18 mouse cellular contexts compared by ENCODE assay signal in the genomic region with DNA sequence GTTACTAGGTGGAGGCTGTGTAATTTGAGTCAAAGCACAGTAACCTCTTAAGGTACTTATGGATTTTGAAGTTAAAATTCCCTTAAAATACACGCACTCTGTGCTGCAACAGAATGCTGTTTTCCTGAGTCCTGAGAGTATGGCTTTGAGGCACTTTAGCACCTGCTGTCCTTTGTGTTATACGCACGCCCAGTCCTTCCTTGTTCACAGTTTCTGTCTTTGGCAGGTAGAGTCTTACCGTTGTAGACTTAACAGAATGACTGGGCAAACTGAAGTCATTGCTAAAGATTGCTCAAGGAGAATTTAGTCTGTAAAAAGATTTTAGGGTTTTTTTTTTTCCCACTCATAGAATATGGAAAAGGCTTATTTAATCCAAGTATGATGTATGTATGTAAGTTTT. TPM values are rescaled to one million over a fixed set of nuclear protein-coding genes. Genes with fewer than 3 reads are reported as not detected.
DNase-seq lines count a peak whose midpoint lies in the region; ATAC-seq and TF ChIP-seq lines count a peak whose summit lies in the region.
"Had no signal": no experiment of that assay in that cellular context is flagged by ENCODE, and none has a peak within 500 bp of the region (broad histone marks: within the 10 kb centered on the region; RNA-seq: fewer than 3 reads in every experiment).

No protein-coding gene starts in this region.

- TF ChIP-seq CTCF in MEL (IDR thresholded peaks at IDR 0.05 in 2 of 3, conservative IDR thresholded peaks at IDR 0.05 in 1 of 3; ENCODE audit: control insufficient read depth in 1 of 3, insufficient read depth in 1 of 3, low read depth in 2 of 3, low read length in 3 of 3, poor library complexity in 1 of 3, severe bottlenecking in 1 of 3): no peak
- TF ChIP-seq CTCF in liver, postnatal 0 days (IDR thresholded peaks at IDR 0.05; ENCODE audit: low read depth): no peak

- no peak; the same call in 1 of the 2 replicates for ATAC-seq in erythroblast, adult 5-6 weeks (replicated peaks; ENCODE audit: low FRiP score, poor library complexity, severe bottlenecking)
- no peak for ATAC-seq in lung, embryonic 15.5 days (ENCODE audit: borderline replicate concordance, extremely low read depth, low FRiP score, low TSS enrichment)
- no peak for ATAC-seq in liver, postnatal 0 days
- no peak for ATAC-seq in CD4-positive, CD25-positive, alpha-beta regulatory T cell, adult 4 months
- ATAC-seq: hindbrain, embryonic 16.5 days; midbrain, embryonic 15.5 days had no signal

- no peak overlapping the region for H3K9ac ChIP-seq in lung, embryonic 15.5 days
- H3K9ac ChIP-seq in MEL (ENCODE audit: control insufficient read depth, low read depth, low read length, poor library complexity, severe bottlenecking): peak overlapping the region; percentile 13; the same call in 1 of the 2 replicates
- 0 out of 2 replicates have a peak overlapping the region, but pooled peaks have one; percentile 11 for H3K9ac ChIP-seq in liver, postnatal 0 days (replicated peaks)
- H3K9ac ChIP-seq: forebrain, embryonic 12.5 days; heart, embryonic 15.5 days; limb, embryonic 13.5 days; midbrain, embryonic 15.5 days had no signal

- peaks cover 47% of the 10 kb centered on the region for H3K36me3 ChIP-seq in erythroblast, embryonic 14.5 days (ENCODE audit: control insufficient read depth)
- no peaks in the 10 kb centered on the region for H3K36me3 ChIP-seq in lung, embryonic 15.5 days
- H3K36me3 ChIP-seq in MEL (ENCODE audit: control insufficient read depth in 1 of 2, insufficient read depth in 2 of 2, low read length in 2 of 2): peaks cover 0 to 53% of the 10 kb centered on the region in 2 experiments; a peak in 2 of 4 replicates
- peaks cover 2% of the 10 kb centered on the region; the same call in 1 of the 2 replicates for H3K36me3 ChIP-seq in liver, postnatal 0 days (replicated peaks; ENCODE audit: insufficient read depth, low read length)
- H3K36me3 ChIP-seq: forebrain, embryonic 12.5 days; heart, embryonic 15.5 days; limb, embryonic 13.5 days; midbrain, embryonic 15.5 days had no signal

- WGBS in lung, embryonic 15.5 days: 68% methylated on average over 4 of the region's 4 CpGs
- WGBS in liver, postnatal 0 days (ENCODE audit: insufficient replicate concordance): 61% methylated on average over 4 of the region's 4 CpGs

- TF ChIP-seq EP300 in MEL (IDR thresholded peaks at IDR 0.05; ENCODE audit: low read depth in 1 of 2, low read length in 2 of 2): no peak
- no peak for TF ChIP-seq EP300 in liver, postnatal 0 days (IDR thresholded peaks at IDR 0.05; ENCODE audit: low read depth)

- no peaks in the 10 kb centered on the region for H3K27me3 ChIP-seq in erythroblast, embryonic 14.5 days (ENCODE audit: control insufficient read depth)
- H3K27me3 ChIP-seq in lung, embryonic 15.5 days: no peaks in the 10 kb centered on the region
- H3K27me3 ChIP-seq in MEL (ENCODE audit: control insufficient read depth in 1 of 2, insufficient read depth in 2 of 2, low read length in 2 of 2): no peaks in the 10 kb centered on the region
- H3K27me3 ChIP-seq in liver, postnatal 0 days (ENCODE audit: insufficient read depth, low read length): no peaks in the 10 kb centered on the region
- H3K27me3 ChIP-seq: forebrain, embryonic 12.5 days; heart, embryonic 15.5 days; limb, embryonic 13.5 days; midbrain, embryonic 15.5 days had no signal

- H3K4me3 ChIP-seq in erythroblast, embryonic 14.5 days (replicated peaks): peak overlapping the region; percentile 47
- no peak overlapping the region for H3K4me3 ChIP-seq in lung, embryonic 15.5 days
- 0 out of 4 replicates have a peak overlapping the region, but pooled peaks of 1 of the 2 experiments have one; percentile 6 for H3K4me3 ChIP-seq in MEL (ENCODE audit: control insufficient read depth in 1 of 2, insufficient read depth in 1 of 2, low read depth in 2 of 2, low read length in 2 of 2)
- H3K4me3 ChIP-seq in liver, postnatal 0 days (ENCODE audit: low read depth, low read length): no peak overlapping the region
- H3K4me3 ChIP-seq: forebrain, embryonic 12.5 days; heart, embryonic 15.5 days; limb, embryonic 13.5 days; midbrain, embryonic 15.5 days; myocyte had no signal

- H3K4me2 ChIP-seq in lung, embryonic 15.5 days: no peak overlapping the region
- peak overlapping the region; percentile 47 for H3K4me2 ChIP-seq in liver, postnatal 0 days (ENCODE audit: low read depth, low read length)
- H3K4me2 ChIP-seq: forebrain, embryonic 12.5 days; heart, embryonic 15.5 days; limb, embryonic 13.5 days; midbrain, embryonic 15.5 days had no signal

- H3K4me1 ChIP-seq in erythroblast, embryonic 14.5 days (ENCODE audit: control insufficient read depth): peaks cover 81% of the 10 kb centered on the region
- H3K4me1 ChIP-seq in lung, embryonic 15.5 days: peaks cover 12% of the 10 kb centered on the region
- H3K4me1 ChIP-seq in MEL (ENCODE audit: control insufficient read depth in 1 of 2, insufficient read depth in 2 of 2, low read length in 2 of 2): peaks cover 20 to 26% of the 10 kb centered on the region in 2 experiments
- peaks cover 45% of the 10 kb centered on the region for H3K4me1 ChIP-seq in liver, postnatal 0 days (ENCODE audit: insufficient read depth)

- intact Hi-C loops in left cerebral cortex, postnatal 10 days (cut with DNase I): no loop called here

- DNase-seq in lung, adult 18-20 months: no peak
- no peak for DNase-seq in MEL (ENCODE audit: low read depth, low spot score)
- no peak for DNase-seq in liver, postnatal 0 days
- DNase-seq in left cerebral cortex, postnatal 10 days (ENCODE audit: extremely low spot score in 1 of 2, low spot score in 2 of 2): no peak
- DNase-seq: adrenal gland, postnatal 25 days; cerebellum, postnatal 36 days; kidney, adult 18-20 months had no signal

- H3K79me2 ChIP-seq in MEL (ENCODE audit: control insufficient read depth, insufficient read depth, low read length, poor library complexity): peaks cover 16% of the 10 kb centered on the region

- H3K27ac ChIP-seq in lung, embryonic 15.5 days: peak overlapping the region; percentile 21; the same call in 1 of the 2 replicates
- H3K27ac ChIP-seq in MEL (ENCODE audit: control insufficient read depth, low read depth, low read length): peak overlapping the region; percentile 62
- H3K27ac ChIP-seq in liver, postnatal 0 days (ENCODE audit: low read depth): peak overlapping the region; percentile 73
- H3K27ac ChIP-seq: forebrain, embryonic 12.5 days; kidney, postnatal 0 days; limb, embryonic 13.5 days; midbrain, embryonic 15.5 days had no signal

- no peak for TF ChIP-seq RAD21 in MEL (IDR thresholded peaks at IDR 0.05; ENCODE audit: low read depth, low read length)

- no peaks in the 10 kb centered on the region for H3K9me3 ChIP-seq in erythroblast, embryonic 14.5 days (ENCODE audit: control insufficient read depth, low read length)
- H3K9me3 ChIP-seq in lung, embryonic 15.5 days: no peaks in the 10 kb centered on the region
- no peaks in the 10 kb centered on the region for H3K9me3 ChIP-seq in MEL (replicated peaks; ENCODE audit: insufficient read depth, low read length)
- H3K9me3 ChIP-seq in liver, postnatal 0 days (ENCODE audit: low read length): no peaks in the 10 kb centered on the region
- H3K9me3 ChIP-seq: forebrain, embryonic 12.5 days; heart, embryonic 15.5 days; limb, embryonic 13.5 days; midbrain, embryonic 15.5 days had no signal

- TF ChIP-seq POLR2A in MEL (IDR thresholded peaks at IDR 0.05; ENCODE audit: control insufficient read depth in 1 of 2, insufficient read depth in 1 of 2, low read depth in 1 of 2, low read length in 2 of 2, poor library complexity in 1 of 2): no peak

TF ChIP-seq in MEL, 35 proteins besides CTCF, POLR2A, EP300 and RAD21 (continues in another document):
- TF ChIP-seq ZMIZ1 (IDR thresholded peaks at IDR 0.05; ENCODE audit: low read depth, low read length): no peak

RNA-seq across cellular contexts. Expression of a gene that starts 5.8 kb away (rescaled TPM):
- polyA plus RNA-seq in erythroblast, embryonic 14.5 days (2012): 1.3 and 1.8 TPM in 2 replicates
- total RNA-seq in erythroblast, adult 5-6 weeks (2015; ENCODE audit: low replicate concordance): 6.9 and 11.7 TPM in 2 replicates
- 18.7 and 20.4 TPM in 2 replicates for total RNA-seq in erythroblast, adult 5-6 weeks (2017; ENCODE audit: low replicate concordance)
- polyA plus RNA-seq in lung, embryonic 15.5 days (2015; fragmentation: Nextera tagmentation; extraction: Ambion mirVana): 16.1 and 18.0 TPM in 2 replicates
- 10.4 and 11.9 TPM in 2 replicates for total RNA-seq in MEL (2012; rRNA removed)
- polyA plus RNA-seq in MEL (2012; ENCODE audit: insufficient read depth in 1 of 2, insufficient read length in 2 of 2, low read depth in 1 of 2, low replicate concordance in 2 of 2, missing spikeins in 1 of 2): 10 to 100 TPM in 1 of 2 experiments, not detected in 1; 12.1 TPM
- polyA plus RNA-seq in liver, postnatal 0 days (2015; fragmentation: Nextera tagmentation; extraction: Ambion mirVana): 5.0 and 5.8 TPM in 2 replicates
- 10 to 100 TPM; 15.5 to 22.3 TPM for polyA plus RNA-seq in CD4-positive, CD25-positive, alpha-beta regulatory T cell, adult 4 months (2017; shearing (Covaris generic))
- total RNA-seq in left cerebral cortex, postnatal 10 days (2021): 10 to 100 TPM; 30.6 to 30.8 TPM

RNA-seq across cellular contexts. Expression of a gene that starts 5.9 kb away (rescaled TPM):
- 0.23 and 0.32 TPM in 2 replicates for polyA plus RNA-seq in erythroblast, embryonic 14.5 days (2012)
- total RNA-seq in erythroblast, adult 5-6 weeks (2015; ENCODE audit: low replicate concordance): 7.1 and 13.6 TPM in 2 replicates
- total RNA-seq in erythroblast, adult 5-6 weeks (2017; ENCODE audit: low replicate concordance): 11.7 and 15.6 TPM in 2 replicates
- polyA plus RNA-seq in lung, embryonic 15.5 days (2015; fragmentation: Nextera tagmentation; extraction: Ambion mirVana): 30.5 and 31.1 TPM in 2 replicates
- 17.3 and 19.3 TPM in 2 replicates for total RNA-seq in MEL (2012; rRNA removed)
- 10 to 100 TPM in 1 of 2 experiments, not detected in 1; 20.9 TPM for polyA plus RNA-seq in MEL (2012; ENCODE audit: insufficient read depth in 1 of 2, insufficient read length in 2 of 2, low read depth in 1 of 2, low replicate concordance in 2 of 2, missing spikeins in 1 of 2)
- 16.3 and 17.6 TPM in 2 replicates for polyA plus RNA-seq in liver, postnatal 0 days (2015; fragmentation: Nextera tagmentation; extraction: Ambion mirVana)
- polyA plus RNA-seq in CD4-positive, CD25-positive, alpha-beta regulatory T cell, adult 4 months (2017; shearing (Covaris generic)): 10 to 100 TPM; 29.1 to 33.3 TPM
- total RNA-seq in left cerebral cortex, postnatal 10 days (2021): 10 to 100 TPM; 27.4 to 28.1 TPM

RNA-seq across cellular contexts. Expression of a gene that starts 34.1 kb away (rescaled TPM):
- polyA plus RNA-seq in erythroblast, embryonic 14.5 days (2012): 0.02 and 0.09 TPM in 2 replicates
- total RNA-seq in erythroblast, adult 5-6 weeks (2015; ENCODE audit: low replicate concordance): 3.3 and 6.0 TPM in 2 replicates
- total RNA-seq in erythroblast, adult 5-6 weeks (2017; ENCODE audit: low replicate concordance): 2.1 and 10.3 TPM in 2 replicates
- polyA plus RNA-seq in lung, embryonic 15.5 days (2015; fragmentation: Nextera tagmentation; extraction: Ambion mirVana): 16.9 and 18.3 TPM in 2 replicates
- 17.4 and 18.2 TPM in 2 replicates for total RNA-seq in MEL (2012; rRNA removed)
- polyA plus RNA-seq in MEL (2012; ENCODE audit: insufficient read depth in 1 of 2, insufficient read length in 2 of 2, low read depth in 1 of 2, low replicate concordance in 2 of 2, missing spikeins in 1 of 2): 10 to 100 TPM in 1 of 2 experiments, not detected in 1; 13.3 TPM
- polyA plus RNA-seq in liver, postnatal 0 days (2015; fragmentation: Nextera tagmentation; extraction: Ambion mirVana): 5.0 and 5.1 TPM in 2 replicates
- 10 to 100 TPM; 46.9 to 47.9 TPM for polyA plus RNA-seq in CD4-positive, CD25-positive, alpha-beta regulatory T cell, adult 4 months (2017; shearing (Covaris generic))
- total RNA-seq in left cerebral cortex, postnatal 10 days (2021): 10 to 100 TPM; 20.3 to 30.9 TPM

Comparison
In these comparisons a context has a peak if more than half of its experiments do, and no peak if none do; other contexts are left out.
1. H3K27ac ChIP-seq: peak in every context shown above with its lines; median percentile 73 in liver, postnatal 0 days; 62 in MEL; 21 in lung, embryonic 15.5 days.
2. RNA of a gene that starts 5.9 kb away (polyA plus RNA-seq): 29.1 to 33.3 TPM in CD4-positive, CD25-positive, alpha-beta regulatory T cell, adult 4 months, 30.5 to 31.1 TPM in lung, embryonic 15.5 days, 20.9 TPM in MEL and 16.3 to 17.6 TPM in liver, postnatal 0 days; 0.23 to 0.32 TPM in erythroblast, embryonic 14.5 days; every median in the first group is over 10 times any median in the second.